Mouse (Mus musculus): ENCODE data around the gene Olfr889.
"Not testable (repeated sequence)": the region's sequence is repeated elsewhere in the genome, so short reads cannot be mapped to it uniquely, and the experiment has no call there.

The Olfr889 gene

DNA sequence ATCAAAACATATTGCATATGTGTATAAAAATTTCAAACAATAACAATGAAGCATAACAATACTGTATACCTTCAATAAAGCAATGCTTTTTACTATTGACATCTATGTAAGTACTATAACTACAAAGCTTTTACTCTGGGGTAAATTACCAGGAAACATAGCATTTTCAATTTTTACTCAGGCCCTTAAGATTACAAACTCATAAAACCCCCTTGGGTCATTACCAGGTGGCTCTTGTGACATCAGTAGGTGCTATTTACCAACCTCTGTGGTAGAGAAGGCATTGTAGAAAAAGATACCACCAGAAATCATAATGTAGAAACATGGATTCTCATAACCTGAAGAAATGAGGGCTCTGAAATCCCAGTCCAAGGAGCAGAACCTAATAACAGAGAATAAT, at the start of gene Olfr889:
Olfr889 (plus strand) TSS at position 301 of the 400 bp plus-strand sequence.
- DNase-seq (ENCODE audit: low spot score in 2 of 2) = no peak

DNA sequence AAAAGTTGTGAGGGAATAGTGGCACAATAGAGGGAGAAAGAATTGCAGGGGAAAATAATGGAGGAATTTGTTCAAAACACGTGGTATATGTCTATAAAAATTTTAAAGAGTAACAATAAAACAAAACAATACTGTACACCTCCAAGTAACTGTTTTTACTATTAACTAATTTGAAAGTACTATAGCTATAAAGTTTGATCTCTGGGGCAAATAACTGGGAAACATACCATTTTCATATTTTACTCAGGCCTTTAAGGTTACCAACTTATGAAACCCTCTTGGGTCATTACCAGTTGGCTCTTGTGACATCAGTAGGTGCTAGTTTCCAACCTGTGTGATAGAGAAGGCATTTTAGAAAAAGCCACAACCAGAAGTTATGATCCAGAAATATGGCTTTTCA, 31.2 kb upstream of the Olfr889 start, which contains the start of gene Olfr887:
Olfr887 (plus strand) TSS at position 301 of the 400 bp plus-strand sequence.
- DNase-seq (ENCODE audit: low spot score in 2 of 2) = no peak

DNA sequence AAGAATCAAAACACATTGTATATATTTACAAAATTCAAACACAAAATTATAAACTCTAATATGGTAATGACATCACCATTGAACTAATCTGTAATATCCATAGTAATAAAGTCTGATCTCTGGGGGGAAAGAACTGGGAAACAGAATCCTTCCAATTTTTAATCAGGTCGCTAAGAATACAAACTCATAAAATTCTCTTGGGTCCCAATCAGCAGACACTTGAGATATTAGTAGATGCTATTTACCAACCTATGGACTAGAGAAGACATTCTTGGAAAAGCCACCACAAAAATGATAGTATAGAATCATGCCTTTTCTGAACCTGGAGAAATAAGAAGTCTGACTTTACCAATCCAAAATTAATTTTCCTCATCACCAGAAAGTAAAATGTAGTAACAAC, 7.2 kb upstream of the Olfr889 start, which contains the start of gene Olfr888:
Olfr888 (plus strand) TSS at position 301 of the 400 bp plus-strand sequence.
- no peak for DNase-seq (ENCODE audit: low spot score in 2 of 2)

DNA sequence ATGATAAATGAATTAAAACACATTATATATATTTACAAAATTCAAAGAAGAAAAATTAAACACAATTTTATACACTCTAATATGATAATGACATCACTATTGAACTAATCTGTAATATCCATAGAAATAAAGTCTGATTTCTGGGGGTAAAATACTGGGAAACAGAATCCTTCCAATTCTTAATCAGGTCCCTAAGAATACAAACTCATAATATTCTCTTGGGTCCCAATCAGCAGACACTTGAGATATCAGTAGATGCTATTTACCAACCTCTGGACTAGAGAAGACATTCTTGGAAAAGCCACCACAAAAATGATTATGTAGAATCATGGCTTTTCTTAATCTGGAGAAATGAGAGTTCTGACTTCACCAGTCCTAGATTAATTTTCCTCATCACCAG, 27.2 kb downstream of the Olfr889 start, which contains the start of gene Olfr890:
Olfr890 (plus strand) TSS at position 301 of the 400 bp plus-strand sequence.
- DNase-seq (ENCODE audit: low spot score in 2 of 2) = no peak

DNA sequence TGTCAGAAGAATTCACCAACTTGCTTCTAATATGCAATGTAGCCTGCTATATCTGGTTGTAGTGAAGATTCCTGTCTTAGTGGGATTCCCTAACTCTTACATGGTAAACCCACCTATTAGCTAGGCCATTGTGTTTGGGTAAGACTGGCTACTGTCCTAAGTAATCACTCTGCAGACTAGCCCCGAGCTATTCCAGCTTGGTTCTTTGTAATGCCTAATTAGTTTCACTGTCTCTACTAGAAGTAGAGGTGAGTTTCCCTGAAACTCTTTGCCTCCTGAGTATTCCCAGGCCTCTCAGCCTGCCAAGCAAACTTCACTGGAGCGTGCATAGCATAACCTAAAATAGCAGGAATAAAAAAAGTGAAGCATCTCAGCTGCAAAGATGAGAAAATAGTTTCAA, 53.3 kb downstream of the Olfr889 start:
- not testable (repeated sequence) for DNase-seq (ENCODE audit: low spot score in 2 of 2)

All from urinary bladder, adult 18-20 months (tissue).